Mouse (Mus musculus) thymus, adult 2 months (tissue): ENCODE measurements around the gene Ppfibp2. TPM values are rescaled to one million over a fixed set of nuclear protein-coding genes. Genes with fewer than 3 reads are reported as not detected.

Experiments used
- DNase-seq: peaks from one replicate; pipeline ENCODE4 v3.0.0; 2021
- H3K27ac ChIP-seq: fragments of 200-500 bp; 2 replicates; pipeline ENCODE4 v1.5.1; 2012; ENCODE audit warnings: low read length, control low read depth; ENCODE audit not compliant: control insufficient read depth, insufficient read depth
- H3K27me3 ChIP-seq: fragments of 200-500 bp; 2 replicates; pipeline ENCODE4 v1.6.1; 2012; ENCODE audit warnings: mild to moderate bottlenecking, low read length, moderate library complexity, mixed read lengths; ENCODE audit not compliant: control insufficient read depth, insufficient read depth
- H3K36me3 ChIP-seq: fragments of 200-500 bp; 2 replicates; pipeline ENCODE4 v1.6.1; 2012; ENCODE audit warnings: mild to moderate bottlenecking, low read length, moderate library complexity; ENCODE audit not compliant: control insufficient read depth, insufficient read depth
- H3K4me1 ChIP-seq: fragments of 200-500 bp; replicated peaks from 2 replicates; pipeline ENCODE4 v1.6.1; 2012; ENCODE audit warnings: low read length; ENCODE audit not compliant: control insufficient read depth, insufficient read depth
- H3K4me3 ChIP-seq: fragments of 200-500 bp; 2 replicates; pipeline ENCODE4 v1.5.1; 2012; ENCODE audit warnings: mild to moderate bottlenecking, low read length, control low read depth, moderate library complexity; ENCODE audit not compliant: control insufficient read depth, insufficient read depth
- CTCF ChIP-seq: fragments of 200-500 bp; IDR thresholded peaks from 2 replicates; pipeline ENCODE4 v1.5.1; 2012; ENCODE audit warnings: mild to moderate bottlenecking, control low read depth, low read length, moderate library complexity, borderline replicate concordance; ENCODE audit not compliant: control insufficient read depth, poor library complexity, insufficient read depth; ENCODE audit errors: extremely low read depth
- POLR2A ChIP-seq: fragments of 200-500 bp; IDR thresholded peaks from 2 replicates; pipeline ENCODE4 v1.6.1; 2012; ENCODE audit warnings: mild to moderate bottlenecking, low read length, control low read depth, moderate library complexity; ENCODE audit not compliant: control insufficient read depth, poor library complexity, insufficient read depth; ENCODE audit errors: extremely low read depth
- WGBS: fragments of 180-500 bp; shearing (Covaris S2); methylation state at CpG from one replicate; pipeline ENCODE4 v1.1.7; 2018; 5-methylcytosine and 5-hydroxymethylcytosine counted together
- polyA plus RNA-seq: library from polyadenylated mRNA; depleted of rRNA; stranded (reverse); fragments of >200 nt; gene quantifications from 2 replicates; pipeline ENCODE4 v1.2.3, GENCODE M21; 2012

Ppfibp2 gene
- polyA plus RNA-seq, 1 experiment: 5.6 TPM

GRCm38 (mm10) chr7:107644987-107645386 lies 50.0 kb downstream of the Ppfibp2 start:
- DNase-seq: no peak
- Histone ChIP-seq H3K4me1 (no peaks in the 10 kb centered on the region), H3K36me3 (no peaks in the 10 kb centered on the region), H3K27ac (no peak overlapping the region), H3K4me3 (no peak overlapping the region), H3K27me3 (no peaks in the 10 kb centered on the region)
- TF ChIP-seq POLR2A (no peak), CTCF (no peak)
- 96% methylated on average over 2 of the region's 2 CpGs for WGBS

DNA sequence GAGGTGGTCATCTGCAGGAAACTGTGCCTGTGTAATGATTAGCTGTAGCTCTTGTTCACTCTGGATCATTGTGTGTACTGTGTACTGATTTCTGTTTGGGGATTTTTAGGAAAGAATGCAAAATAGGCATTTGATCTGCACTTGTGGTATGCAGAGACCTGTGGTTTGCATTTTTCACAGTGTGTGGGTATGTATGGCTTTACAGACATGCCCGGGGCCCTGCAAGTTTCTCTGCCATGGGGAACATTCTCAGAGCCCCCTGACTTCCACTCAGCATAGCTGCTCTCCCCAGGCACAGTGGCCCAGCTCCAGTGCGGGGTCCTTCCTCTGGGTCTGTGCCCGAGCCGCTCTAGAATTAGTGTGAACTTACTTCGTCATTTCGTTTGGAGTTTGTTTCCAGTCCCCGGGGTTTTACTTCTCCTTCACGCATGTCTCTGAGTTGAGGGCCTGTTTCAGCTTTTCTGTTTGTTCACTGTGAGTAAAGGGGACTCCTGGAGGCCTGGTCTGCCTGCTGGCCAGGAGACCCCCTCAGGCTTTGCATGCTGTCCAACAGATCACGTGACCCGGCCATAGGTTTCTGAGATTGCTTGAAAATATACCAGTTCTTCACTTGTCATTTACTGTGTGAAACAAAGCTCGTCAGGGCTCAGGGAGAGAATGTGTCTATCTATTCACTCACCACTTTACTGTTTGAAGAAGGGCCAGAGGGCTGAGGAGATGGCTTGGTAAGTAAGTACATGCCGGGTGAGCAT lies 54.1 kb downstream of the Ppfibp2 start:
- no peaks in the 10 kb centered on the region for H3K4me1 ChIP-seq
- H3K4me3 ChIP-seq: no peak overlapping the region
- TF ChIP-seq CTCF: no peak
- TF ChIP-seq POLR2A: no peak
- no peak overlapping the region for H3K27ac ChIP-seq
- no peaks in the 10 kb centered on the region for H3K27me3 ChIP-seq
- DNase-seq: no peak
- WGBS: 85% methylated on average over 12 of the region's 12 CpGs
- no peaks in the 10 kb centered on the region for H3K36me3 ChIP-seq

- Histone ChIP-seq H3K27me3 (no peaks in the 10 kb centered on the region), H3K4me3 (no peak overlapping the region), H3K36me3 (no peaks in the 10 kb centered on the region), H3K27ac (no peak overlapping the region), H3K4me1 (no peaks in the 10 kb centered on the region)
- 95% methylated on average over 7 of the region's 7 CpGs for WGBS
- DNase-seq: no peak
- TF ChIP-seq CTCF (no peak), POLR2A (no peak)
These were observed 55.0 kb downstream of the Ppfibp2 start for GRCm38 (mm10) chr7:107649990-107650389.

DNA sequence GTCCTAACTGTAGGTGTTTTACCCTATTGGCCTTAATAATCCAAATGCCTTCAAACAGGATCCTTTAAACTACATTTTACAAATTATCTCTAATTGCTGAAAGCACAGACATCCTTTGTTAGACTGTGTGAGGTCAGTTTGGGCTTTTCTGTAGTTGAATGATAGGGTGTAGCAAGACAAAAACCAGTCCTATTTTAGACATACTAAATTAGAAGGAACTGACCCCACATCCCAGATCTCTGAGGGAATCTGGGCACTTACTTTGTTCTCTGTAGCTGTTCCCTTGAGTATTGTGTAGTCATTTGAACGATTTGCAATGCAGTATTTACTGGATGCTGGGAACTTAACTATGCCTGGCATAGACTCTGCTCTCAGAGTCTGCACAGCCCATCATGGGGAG lies 56.8 kb downstream of the Ppfibp2 start:
- no peaks in the 10 kb centered on the region for H3K4me1 ChIP-seq
- 81% methylated on average over 1 of the region's 1 CpGs for WGBS
- H3K4me3 ChIP-seq: no peak overlapping the region
- no peak for DNase-seq
- H3K27me3 ChIP-seq: no peaks in the 10 kb centered on the region
- H3K36me3 ChIP-seq: no peaks in the 10 kb centered on the region
- no peak for TF ChIP-seq POLR2A
- TF ChIP-seq CTCF: no peak
- H3K27ac ChIP-seq: no peak overlapping the region

GRCm38 (mm10) chr7:107656451-107656850 lies 61.4 kb downstream of the Ppfibp2 start:
- TF ChIP-seq POLR2A: no peak
- peaks cover 11% of the 10 kb centered on the region for H3K4me1 ChIP-seq
- no peak overlapping the region for H3K4me3 ChIP-seq
- no peaks in the 10 kb centered on the region for H3K36me3 ChIP-seq
- no peak overlapping the region for H3K27ac ChIP-seq
- no peaks in the 10 kb centered on the region for H3K27me3 ChIP-seq
- 12% methylated on average over 6 of the region's 6 CpGs for WGBS
- no peak for DNase-seq

DNA sequence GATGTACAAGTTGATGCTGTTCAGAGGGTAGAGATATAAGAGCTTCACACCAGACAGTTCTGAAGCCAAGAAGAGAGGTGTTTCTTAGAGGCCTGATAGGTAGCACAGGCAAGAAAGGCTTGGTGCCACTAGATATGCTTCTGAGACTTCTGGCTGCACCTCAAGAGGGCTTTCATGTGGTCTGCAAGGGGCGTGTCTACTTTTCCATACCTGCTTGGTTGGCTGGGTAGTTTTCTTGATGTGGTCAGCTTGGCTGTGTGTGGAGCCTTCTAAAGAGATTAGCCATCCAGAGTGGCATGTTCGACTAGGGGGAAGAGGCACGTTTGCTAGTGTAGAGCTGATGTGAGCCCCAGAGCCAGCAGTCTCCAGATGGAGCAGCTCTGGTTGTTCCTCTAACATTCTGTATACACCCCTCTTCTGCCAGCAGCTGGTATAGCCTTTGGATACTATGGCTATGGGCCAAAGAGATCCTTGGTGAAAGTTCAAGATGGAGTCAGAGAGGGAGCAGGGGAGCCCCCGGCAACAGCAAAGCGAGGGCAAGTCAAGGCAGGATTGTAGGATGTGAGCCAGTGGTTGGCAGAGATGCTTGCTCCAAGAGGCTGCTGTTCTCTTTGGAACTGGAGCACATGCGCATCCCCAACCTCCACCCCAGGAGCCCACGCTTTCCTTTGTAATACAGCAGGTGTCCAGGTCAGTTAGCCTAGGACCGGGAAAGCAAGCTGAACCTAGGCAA lies 64.3 kb downstream of the Ppfibp2 start:
- Histone ChIP-seq H3K36me3 (no peaks in the 10 kb centered on the region), H3K4me1 (peaks cover 16% of the 10 kb centered on the region), H3K27me3 (no peaks in the 10 kb centered on the region), H3K4me3 (no peak overlapping the region), H3K27ac (no peak overlapping the region)
- no peak for TF ChIP-seq POLR2A
- TF ChIP-seq CTCF: no peak
- peak; percentile 65 for DNase-seq
- 59% methylated on average over 8 of the region's 8 CpGs for WGBS

DNA sequence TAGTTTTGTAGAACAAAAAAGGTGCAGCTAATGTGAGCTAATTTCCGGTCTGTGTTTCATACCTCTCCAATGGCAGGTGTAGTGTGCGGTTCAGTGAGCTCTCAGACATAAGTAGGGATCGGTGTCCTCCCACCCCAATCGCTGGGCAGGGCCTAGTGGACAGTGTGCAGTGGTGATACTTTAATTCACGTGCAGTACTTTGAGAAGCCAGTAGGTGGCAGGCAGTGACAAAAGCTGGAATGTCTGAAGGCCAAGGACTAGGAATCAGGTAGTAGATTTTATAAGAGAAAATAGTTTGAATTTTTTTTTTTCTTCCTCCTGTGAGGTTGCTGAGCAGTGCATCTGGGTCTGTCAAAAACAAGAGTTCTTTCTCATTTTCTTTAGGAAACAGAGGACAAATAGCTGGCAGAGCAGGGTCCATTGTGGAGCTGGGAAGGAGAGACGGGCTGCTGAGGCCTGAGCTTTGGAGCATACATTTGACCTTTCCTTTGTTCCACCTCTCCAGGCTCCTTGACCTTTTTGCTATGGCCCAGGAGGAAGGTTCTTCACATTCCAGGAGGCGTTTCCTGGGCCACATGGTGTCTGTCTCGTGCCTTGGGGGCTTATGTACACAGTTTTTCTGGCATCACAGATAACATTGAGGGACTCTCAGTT lies 66.3 kb downstream of the Ppfibp2 start:
- H3K27me3 ChIP-seq: no peaks in the 10 kb centered on the region; the same call in 1 of the 2 replicates
- H3K4me1 ChIP-seq: peaks cover 29% of the 10 kb centered on the region
- TF ChIP-seq POLR2A (no peak), CTCF (0 out of 2 replicates have a peak, but pooled peaks have one; percentile 32)
- H3K27ac ChIP-seq: no peak overlapping the region
- 53% methylated on average over 8 of the region's 8 CpGs for WGBS
- H3K36me3 ChIP-seq: no peaks in the 10 kb centered on the region
- no peak overlapping the region for H3K4me3 ChIP-seq
- DNase-seq: peak; percentile 62
